Mouse (Mus musculus): ENCODE results near the gene Tuba8. TPM values are rescaled to one million over a fixed set of nuclear protein-coding genes. Genes with fewer than 3 reads are reported as not detected.

Tuba8 gene
- polyA plus RNA-seq, 1 experiment from 2014 or later = 0.40 TPM

DNA sequence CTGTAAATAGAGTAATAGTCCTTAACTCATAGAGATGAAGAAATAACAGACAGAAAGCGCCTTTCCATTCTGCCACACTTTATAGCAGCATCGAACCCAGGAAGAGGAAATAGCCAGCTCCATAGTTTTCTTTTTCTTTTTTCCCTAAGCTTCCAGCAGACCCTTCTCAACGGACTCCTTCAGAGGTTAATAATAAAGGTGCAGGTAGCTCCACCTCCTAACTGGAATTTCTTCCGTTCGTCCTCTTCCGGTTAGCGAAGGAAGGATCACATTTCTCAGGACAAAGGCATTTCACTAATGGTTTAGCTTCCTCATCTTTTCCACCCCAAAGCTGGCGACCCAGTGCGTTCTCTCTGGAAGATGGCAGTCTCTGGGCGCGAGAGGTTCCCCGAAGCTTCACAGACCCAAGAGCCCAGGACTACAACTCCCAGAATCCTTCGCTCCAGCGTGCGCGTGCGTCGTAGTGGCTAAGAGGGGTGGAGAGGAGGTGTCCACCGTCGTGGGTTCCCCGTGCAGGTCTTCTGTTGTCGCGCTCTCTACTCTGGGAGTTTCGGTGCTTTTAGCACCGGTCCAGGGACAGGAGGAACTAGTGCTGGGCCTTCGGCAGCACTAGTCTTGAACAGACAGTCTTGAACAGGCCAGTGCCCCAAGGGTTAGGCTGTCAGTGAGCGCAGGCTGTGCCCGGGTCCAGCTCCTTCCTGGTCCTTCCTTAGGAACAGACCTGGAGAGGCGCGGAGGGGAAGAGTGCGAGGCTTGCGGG lies 26.9 kb upstream of the Tuba8 start, which contains the start of gene Pex26:
TSS of gene Pex26 (plus strand) at position 254 of the 760 bp plus-strand sequence.
- peaks cover 11% of the 10 kb centered on the region for H3K36me3 ChIP-seq (replicated peaks)
- WGBS = under 1% methylated on average over 32 of the region's 32 CpGs
- H3K4me1 ChIP-seq = peaks cover 29% of the 10 kb centered on the region
- DNase-seq (ENCODE audit: extremely low spot score, low spot score) = peak; percentile 92
- H3K4me3 ChIP-seq = peak within 1 kb of the TSS; percentile 76
- no peaks in the 10 kb centered on the region for H3K9me3 ChIP-seq
- H3K27me3 ChIP-seq (ENCODE audit: poor library complexity, severe bottlenecking) = no peaks in the 10 kb centered on the region
- H3K27ac ChIP-seq = peak within 1 kb of the TSS; percentile 84

DNA sequence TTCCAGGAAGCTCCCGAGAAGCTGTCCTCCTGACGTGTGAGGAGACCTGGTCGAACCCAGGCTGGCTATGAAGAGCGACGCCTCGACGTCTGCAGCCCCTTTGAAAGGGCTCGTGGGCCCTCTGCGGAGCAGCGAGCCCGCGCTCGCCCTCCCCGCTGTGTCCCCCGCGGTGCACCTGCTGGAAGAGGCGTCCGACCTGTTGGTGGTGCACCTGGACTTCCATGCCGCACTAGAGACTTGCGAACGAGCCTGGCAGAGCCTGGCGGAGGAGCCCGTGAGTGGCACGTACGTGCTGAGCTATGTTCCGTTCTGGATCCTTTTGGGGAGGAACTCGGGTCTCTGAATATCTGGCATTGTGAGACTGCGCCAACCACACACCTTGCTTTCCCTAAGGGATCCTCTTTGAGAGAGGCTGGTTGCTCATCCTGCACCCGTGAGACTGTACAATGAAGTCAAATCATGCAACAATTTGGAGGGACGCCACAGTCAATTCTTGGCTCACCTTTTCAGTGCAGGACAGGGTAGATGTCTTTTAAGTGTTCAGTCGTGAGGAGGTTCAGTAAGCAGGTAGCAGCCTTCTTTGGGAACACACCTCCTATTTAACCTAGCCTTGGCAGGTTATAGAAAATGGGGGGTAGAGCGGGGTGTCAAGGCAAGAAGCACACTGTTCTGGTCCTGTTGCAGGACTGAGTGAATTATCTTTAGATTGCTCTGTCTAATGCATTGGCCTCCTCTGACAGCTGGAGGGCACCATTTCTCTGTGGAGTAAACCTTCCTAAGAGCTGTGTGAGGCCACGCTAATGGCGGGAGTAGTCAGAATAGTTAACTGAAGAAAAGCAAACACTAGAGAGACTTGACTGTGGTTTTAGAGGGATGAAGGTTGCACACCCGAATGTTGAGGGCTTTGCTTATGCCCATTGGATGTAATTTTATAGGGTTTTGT lies 26.0 kb upstream of the Tuba8 start:
- no peaks in the 10 kb centered on the region for H3K27me3 ChIP-seq (ENCODE audit: poor library complexity, severe bottlenecking)
- peak overlapping the region; percentile 76 for H3K4me3 ChIP-seq
- peak overlapping the region; percentile 84 for H3K27ac ChIP-seq
- peaks cover 18% of the 10 kb centered on the region for H3K36me3 ChIP-seq (replicated peaks)
- 4% methylated on average over 35 of the region's 35 CpGs for WGBS
- no peaks in the 10 kb centered on the region for H3K9me3 ChIP-seq
- DNase-seq (ENCODE audit: extremely low spot score, low spot score) = peak; percentile 32
- H3K4me1 ChIP-seq = peaks cover 29% of the 10 kb centered on the region

DNA sequence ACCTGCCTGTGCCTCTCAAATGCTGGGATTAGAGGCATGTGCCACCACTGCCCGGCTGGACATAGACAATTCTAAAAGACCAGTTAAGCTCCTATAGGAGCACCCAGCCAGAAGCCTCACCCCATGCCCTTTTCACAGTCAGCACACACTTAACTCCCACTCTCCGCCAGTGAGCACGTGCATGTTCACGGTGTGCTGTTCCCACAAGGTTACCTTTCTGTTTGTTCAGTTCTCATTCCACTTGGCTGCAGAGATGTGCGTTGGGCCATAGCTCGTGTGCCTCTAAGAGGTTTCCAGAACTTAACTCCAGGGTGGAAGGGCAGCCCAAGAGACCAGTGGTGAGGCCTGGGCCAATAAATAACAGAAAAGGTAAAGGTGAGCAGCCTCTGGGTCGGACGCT lies 25.3 kb upstream of the Tuba8 start:
- peak overlapping the region; percentile 76 for H3K4me3 ChIP-seq
- no peak for DNase-seq (ENCODE audit: extremely low spot score, low spot score)
- 90% methylated on average over 8 of the region's 8 CpGs for WGBS

DNA sequence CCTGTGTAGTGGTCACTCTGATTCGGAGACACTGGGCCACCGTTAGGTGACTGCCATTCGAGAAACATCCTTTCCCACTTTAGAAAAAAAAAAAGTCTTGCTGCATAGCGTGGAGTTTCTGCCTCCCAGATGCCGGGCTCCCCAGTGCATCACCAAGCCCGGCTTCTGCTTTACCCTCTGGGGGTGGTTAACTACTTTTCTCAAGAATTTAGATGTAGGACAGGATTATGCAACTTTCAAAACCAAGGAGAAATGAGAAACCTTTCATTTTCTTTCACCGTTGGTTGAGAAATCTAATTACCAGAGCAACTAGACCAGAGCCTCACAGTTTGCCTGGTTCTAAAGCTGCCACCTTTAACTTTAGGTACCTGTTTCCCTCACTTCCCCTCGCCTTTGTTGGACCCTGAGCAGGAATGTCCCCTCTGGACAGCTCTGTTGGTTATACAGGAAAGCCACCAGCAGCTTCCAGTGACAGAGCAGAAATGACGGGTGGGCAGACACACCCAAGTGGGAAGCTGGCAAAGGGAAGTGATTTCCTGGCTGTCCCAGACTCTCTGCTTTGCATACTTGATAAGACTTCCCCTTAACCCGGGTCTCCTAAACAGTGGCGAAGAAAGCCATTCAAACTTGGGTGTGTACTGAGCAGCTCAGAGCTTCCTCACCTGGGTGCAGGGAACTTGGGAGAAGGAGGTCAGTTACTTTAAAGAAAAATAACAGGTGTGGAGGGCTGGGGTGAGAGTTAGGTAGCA lies 19.1 kb upstream of the Tuba8 start:
- Histone ChIP-seq H3K9me3 (no peaks in the 10 kb centered on the region), H3K27ac (no peak overlapping the region), H3K36me3 (replicated peaks) (peaks cover 75% of the 10 kb centered on the region), H3K4me1 (peaks cover 14% of the 10 kb centered on the region), H3K27me3 (ENCODE audit: poor library complexity, severe bottlenecking) (no peaks in the 10 kb centered on the region), H3K4me3 (no peak overlapping the region)
- 87% methylated on average over 11 of the region's 11 CpGs for WGBS
- no peak for DNase-seq (ENCODE audit: extremely low spot score, low spot score)

More for the DNA sequence above, 25.3 kb upstream of the Tuba8 start:
- H3K36me3 ChIP-seq (replicated peaks) = peaks cover 26% of the 10 kb centered on the region
- no peaks in the 10 kb centered on the region for H3K9me3 ChIP-seq
- peaks cover 29% of the 10 kb centered on the region for H3K4me1 ChIP-seq
- no peaks in the 10 kb centered on the region for H3K27me3 ChIP-seq (ENCODE audit: poor library complexity, severe bottlenecking)
- no peak overlapping the region for H3K27ac ChIP-seq

- H3K4me1 ChIP-seq = peaks cover 20% of the 10 kb centered on the region
- H3K36me3 ChIP-seq (replicated peaks) = peaks cover 58% of the 10 kb centered on the region
- 32% methylated on average over 13 of the region's 13 CpGs for WGBS
- no peak overlapping the region for H3K4me3 ChIP-seq
- no peaks in the 10 kb centered on the region for H3K9me3 ChIP-seq
- peak overlapping the region; percentile 51; the same call in 1 of the 2 replicates for H3K27ac ChIP-seq
- H3K27me3 ChIP-seq (ENCODE audit: poor library complexity, severe bottlenecking) = no peaks in the 10 kb centered on the region
- no peak for DNase-seq (ENCODE audit: extremely low spot score, low spot score)
Measured at GRCm38 (mm10) chr6:121194061-121194955, 16.2 kb upstream of the Tuba8 start.

DNA sequence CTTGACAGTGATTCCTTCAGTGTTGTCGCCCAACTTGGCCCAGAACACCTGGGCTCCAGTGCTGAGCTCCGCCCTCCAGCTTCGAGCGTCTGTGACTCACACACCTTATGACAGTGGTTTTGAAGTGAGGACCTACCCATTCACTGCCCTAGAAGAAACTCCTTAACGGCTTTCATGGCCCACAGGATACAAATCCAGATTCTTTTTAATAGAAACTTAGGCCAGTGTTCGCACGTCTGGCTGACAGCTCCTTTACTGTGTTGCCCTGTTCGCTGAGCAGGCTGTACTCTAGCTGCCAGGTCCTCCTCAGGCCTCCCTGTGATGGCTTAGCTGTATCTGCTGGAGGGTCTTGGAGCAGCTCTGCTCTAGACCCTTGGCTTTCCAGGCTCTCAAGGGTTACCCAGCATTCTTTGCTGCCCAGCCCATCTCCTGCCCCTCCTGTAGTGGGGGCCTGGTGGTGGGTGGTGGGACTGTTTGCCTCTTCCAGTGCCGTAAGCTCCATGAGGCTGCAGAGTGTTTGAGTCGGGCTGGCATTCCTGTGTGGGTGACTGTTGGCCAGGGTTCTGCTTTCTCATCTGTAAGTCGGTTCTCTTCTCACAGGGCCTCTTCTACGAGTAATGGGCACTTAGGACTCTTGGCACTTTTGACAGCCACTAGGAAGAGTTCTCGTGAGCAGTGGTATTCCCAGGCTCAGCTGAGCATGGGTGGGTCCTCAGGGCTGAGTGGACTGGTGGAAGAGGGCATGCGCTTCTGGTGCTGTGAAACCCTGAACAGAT lies 15.4 kb upstream of the Tuba8 start:
- 86% methylated on average over 14 of the region's 14 CpGs for WGBS
- Histone ChIP-seq H3K9me3 (no peaks in the 10 kb centered on the region), H3K4me1 (peaks cover 20% of the 10 kb centered on the region), H3K27ac (no peak overlapping the region), H3K36me3 (replicated peaks) (peaks cover 50% of the 10 kb centered on the region), H3K27me3 (ENCODE audit: poor library complexity, severe bottlenecking) (no peaks in the 10 kb centered on the region), H3K4me3 (no peak overlapping the region)
- no peak for DNase-seq (ENCODE audit: extremely low spot score, low spot score)

DNA sequence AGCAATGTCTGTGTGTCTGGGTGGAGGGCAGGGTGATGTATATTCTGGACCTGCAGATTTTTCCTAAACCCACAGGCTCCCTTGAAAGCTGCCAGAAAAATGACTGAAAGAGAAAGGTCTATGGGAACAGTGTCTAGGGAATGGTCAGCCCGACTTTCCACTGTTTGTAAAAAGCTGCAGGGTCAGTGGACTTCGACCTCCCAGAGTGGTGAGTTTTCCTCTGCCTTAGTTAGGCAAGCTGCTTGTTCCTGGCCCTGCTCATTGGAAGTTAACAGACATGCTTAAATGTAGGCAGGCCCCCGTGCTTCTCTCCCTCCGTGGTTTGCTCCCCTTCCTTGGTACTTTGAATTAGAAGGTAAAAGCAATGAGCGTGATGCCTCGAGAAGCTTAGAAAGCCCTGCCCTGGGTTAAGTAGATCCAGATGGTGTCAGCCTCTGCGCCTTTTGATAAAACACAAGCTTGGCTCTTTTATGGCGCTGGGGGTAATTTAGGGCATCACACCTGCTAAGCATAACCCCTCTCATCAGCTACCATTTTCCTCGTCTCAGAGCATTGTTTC lies 12.6 kb upstream of the Tuba8 start:
- 57% methylated on average over 9 of the region's 9 CpGs for WGBS
- Histone ChIP-seq H3K27ac (no peak overlapping the region), H3K36me3 (replicated peaks) (peaks cover 25% of the 10 kb centered on the region), H3K4me1 (peaks cover 20% of the 10 kb centered on the region), H3K27me3 (ENCODE audit: poor library complexity, severe bottlenecking) (no peaks in the 10 kb centered on the region), H3K4me3 (no peak overlapping the region), H3K9me3 (no peaks in the 10 kb centered on the region)
- DNase-seq (ENCODE audit: extremely low spot score, low spot score) = no peak

DNA sequence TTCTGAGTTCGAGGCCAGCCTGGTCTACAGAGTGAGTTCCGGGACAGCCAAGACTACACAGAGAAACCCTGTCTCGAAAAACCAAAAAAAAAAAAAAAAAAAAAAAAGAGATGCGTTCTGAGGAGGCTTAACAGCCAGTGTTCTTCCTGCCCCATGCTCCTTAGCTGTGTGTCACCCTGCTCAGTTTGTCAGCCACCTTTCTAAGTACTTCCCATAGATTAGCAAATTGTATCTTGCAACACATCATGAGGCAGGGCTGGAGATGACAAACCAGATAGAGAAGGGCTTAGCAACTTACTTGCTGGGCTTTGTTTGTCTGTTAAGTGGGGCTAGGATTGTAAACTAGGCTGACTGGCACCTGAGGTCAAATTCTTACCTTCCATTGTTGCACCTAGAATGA lies 10.0 kb upstream of the Tuba8 start:
- DNase-seq (ENCODE audit: extremely low spot score, low spot score) = no peak
- 83% methylated on average over 4 of the region's 4 CpGs for WGBS

GRCm38 (mm10) chr6:121202026-121202425 lies 8.5 kb upstream of the Tuba8 start:
- no peaks in the 10 kb centered on the region for H3K9me3 ChIP-seq
- H3K27ac ChIP-seq = no peak overlapping the region
- WGBS = 86% methylated on average over 5 of the region's 5 CpGs
- DNase-seq (ENCODE audit: extremely low spot score, low spot score) = no peak
- H3K36me3 ChIP-seq (replicated peaks) = no peaks in the 10 kb centered on the region
- no peak overlapping the region for H3K4me3 ChIP-seq
- H3K4me1 ChIP-seq = peaks cover 7% of the 10 kb centered on the region; the same call in 1 of the 2 replicates
- no peaks in the 10 kb centered on the region for H3K27me3 ChIP-seq (ENCODE audit: poor library complexity, severe bottlenecking)

More for the DNA sequence above, 10.0 kb upstream of the Tuba8 start:
- Histone ChIP-seq H3K4me1 (peaks cover 7% of the 10 kb centered on the region; the same call in 1 of the 2 replicates), H3K27me3 (ENCODE audit: poor library complexity, severe bottlenecking) (no peaks in the 10 kb centered on the region), H3K4me3 (no peak overlapping the region), H3K27ac (no peak overlapping the region), H3K9me3 (no peaks in the 10 kb centered on the region), H3K36me3 (replicated peaks) (peaks cover 3% of the 10 kb centered on the region)

DNA sequence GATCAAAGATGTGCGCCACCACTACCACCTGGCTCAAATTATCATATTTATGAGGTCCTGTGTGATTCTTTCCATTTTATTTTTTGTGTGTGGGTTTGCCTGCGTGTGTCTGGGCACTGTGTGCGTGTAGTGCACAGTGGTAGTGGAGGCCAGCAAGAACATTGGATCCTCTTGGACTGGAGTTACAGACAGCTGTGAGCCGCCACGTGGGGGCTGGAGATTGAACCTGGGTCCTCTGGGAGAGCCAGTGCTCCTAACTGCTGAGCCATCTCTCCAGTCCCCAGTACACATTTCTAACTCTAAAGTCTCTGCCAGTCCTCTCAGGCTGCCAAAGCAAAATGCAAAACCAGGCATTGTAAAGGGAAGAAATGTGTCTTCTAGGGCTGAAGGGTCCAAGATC lies 4.0 kb upstream of the Tuba8 start:
- WGBS = 88% methylated on average over 5 of the region's 5 CpGs
- no peak overlapping the region for H3K27ac ChIP-seq
- H3K9me3 ChIP-seq = no peaks in the 10 kb centered on the region
- no peak overlapping the region for H3K4me3 ChIP-seq
- H3K36me3 ChIP-seq (replicated peaks) = no peaks in the 10 kb centered on the region
- H3K4me1 ChIP-seq = peaks cover 15% of the 10 kb centered on the region
- DNase-seq (ENCODE audit: extremely low spot score, low spot score) = no peak
- H3K27me3 ChIP-seq (ENCODE audit: poor library complexity, severe bottlenecking) = peaks cover 26% of the 10 kb centered on the region

- H3K4me1 ChIP-seq = peaks cover 20% of the 10 kb centered on the region
- no peak overlapping the region for H3K4me3 ChIP-seq
- DNase-seq (ENCODE audit: extremely low spot score, low spot score) = no peak
- WGBS = 82% methylated on average over 2 of the region's 2 CpGs
- H3K36me3 ChIP-seq (replicated peaks) = no peaks in the 10 kb centered on the region
- H3K27me3 ChIP-seq (ENCODE audit: poor library complexity, severe bottlenecking) = peaks cover 44% of the 10 kb centered on the region
- H3K9me3 ChIP-seq = no peaks in the 10 kb centered on the region
- no peak overlapping the region for H3K27ac ChIP-seq
Measured at GRCm38 (mm10) chr6:121209584-121209983, 912 bp upstream of the Tuba8 start.
